Mouse (Mus musculus) cerebellum, adult 2 months (tissue): ENCODE data around the gene Fam198b.

ENCODE experiments used
- CTCF ChIP-seq: fragments of 200-500 bp; IDR thresholded peaks from 2 replicates; pipeline ENCODE4 v1.5.1; 2011; ENCODE audit warnings: low read depth, mild to moderate bottlenecking, control low read depth, low read length, moderate library complexity, borderline replicate concordance; ENCODE audit not compliant: insufficient read depth
- POLR2A ChIP-seq: fragments of 200-500 bp; IDR thresholded peaks from 2 replicates; pipeline ENCODE4 v1.6.1; 2011; ENCODE audit warnings: low read length, control low read depth, borderline replicate concordance; ENCODE audit not compliant: insufficient read depth

GRCm38 (mm10) chr3:79910375-79911141, 26.2 kb downstream of the Fam198b start:
- TF ChIP-seq POLR2A (no peak), CTCF (no peak)
